Mouse (Mus musculus) neural tube, embryonic 10.5 days (tissue): ENCODE measurements at regions not wholly inside any gene's neighbourhood (a gene's known extent, or its start where the extent isn't known, plus 50 kb on each side); places are given as distances from the start of the nearest gene placed in this dataset.

Experiments used
- DNase-seq: peaks from one replicate; pipeline ENCODE4 v3.0.0-alpha.2; 2017; ENCODE audit warnings: low spot score; ENCODE audit errors: extremely low spot score

DNA sequence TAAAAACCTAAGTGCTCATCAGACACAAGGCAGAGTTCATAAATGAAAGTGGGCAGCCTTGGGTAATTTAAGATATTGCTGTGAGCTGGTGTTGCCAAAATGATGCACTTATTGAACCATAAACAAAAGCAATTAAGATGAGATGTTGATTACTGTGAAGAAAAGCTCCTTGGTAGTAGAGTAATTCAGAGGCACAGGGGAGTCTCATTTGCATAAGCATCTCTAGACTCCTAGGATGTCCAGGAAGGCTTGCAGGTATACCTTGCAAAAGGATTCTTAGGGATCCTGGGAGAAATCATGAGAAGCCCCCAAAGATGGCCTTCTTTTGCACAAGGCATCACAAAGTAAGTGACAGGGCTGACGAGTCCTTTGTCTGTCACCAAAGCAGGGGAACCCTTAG lies 640.5 kb upstream of the Cdh11 start:
- no peak for DNase-seq

DNA sequence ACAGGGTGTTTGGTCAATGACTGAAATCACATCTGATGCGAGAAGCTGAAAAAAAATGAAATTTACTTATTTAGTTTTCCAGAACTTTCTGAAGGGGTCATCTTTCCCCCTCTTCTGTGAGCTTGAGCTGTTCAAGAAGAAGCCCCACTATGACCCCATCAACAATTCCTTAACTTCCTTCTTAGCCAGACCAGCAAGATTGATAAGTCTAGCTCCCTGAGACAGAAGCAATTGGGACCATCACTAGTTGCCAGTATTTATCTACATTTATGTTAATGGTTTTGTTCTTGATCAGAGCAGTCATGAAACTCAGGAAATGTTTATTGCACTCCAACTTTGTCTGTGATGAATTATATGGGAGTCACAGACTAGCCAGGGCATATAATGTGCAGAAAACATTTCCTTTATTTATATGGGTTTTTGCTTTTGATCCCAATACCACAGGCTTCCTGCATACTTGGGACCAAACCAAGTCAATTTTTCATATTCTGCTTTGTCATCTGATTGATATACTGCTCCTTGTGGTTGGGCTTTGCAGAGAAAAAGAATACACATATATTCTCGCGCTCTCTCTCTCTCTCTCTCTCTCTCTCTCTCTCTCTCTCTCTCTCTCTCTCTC lies 645.5 kb upstream of the Cdh11 start:
- DNase-seq, result no peak

DNA sequence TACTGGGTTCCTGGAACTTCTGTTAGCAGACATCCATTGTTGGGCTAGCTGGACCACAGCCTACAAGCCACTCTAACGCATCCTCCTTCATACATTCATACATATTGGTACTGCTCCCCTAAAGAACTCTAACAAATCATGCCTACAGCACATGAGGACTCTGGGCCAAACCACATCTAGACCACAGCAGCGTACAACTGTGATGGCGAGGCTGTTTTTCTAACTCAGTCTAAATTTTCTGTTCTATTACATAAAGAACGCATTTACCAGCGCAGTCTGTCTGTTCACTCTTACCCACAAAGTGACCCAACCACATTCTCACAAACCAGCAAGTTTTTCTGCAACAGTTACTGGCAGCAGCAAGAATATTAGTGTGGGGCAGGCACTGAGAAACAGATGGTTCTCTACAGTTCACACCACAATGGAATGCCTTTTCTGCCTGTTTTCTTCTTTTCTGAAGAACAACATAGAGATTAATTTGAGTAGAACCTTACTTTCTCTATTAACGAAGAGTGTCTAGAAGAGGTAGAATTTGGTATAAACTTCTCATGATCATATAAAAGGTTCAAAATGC lies 648.2 kb upstream of the Cdh11 start:
- DNase-seq, result no peak

DNA sequence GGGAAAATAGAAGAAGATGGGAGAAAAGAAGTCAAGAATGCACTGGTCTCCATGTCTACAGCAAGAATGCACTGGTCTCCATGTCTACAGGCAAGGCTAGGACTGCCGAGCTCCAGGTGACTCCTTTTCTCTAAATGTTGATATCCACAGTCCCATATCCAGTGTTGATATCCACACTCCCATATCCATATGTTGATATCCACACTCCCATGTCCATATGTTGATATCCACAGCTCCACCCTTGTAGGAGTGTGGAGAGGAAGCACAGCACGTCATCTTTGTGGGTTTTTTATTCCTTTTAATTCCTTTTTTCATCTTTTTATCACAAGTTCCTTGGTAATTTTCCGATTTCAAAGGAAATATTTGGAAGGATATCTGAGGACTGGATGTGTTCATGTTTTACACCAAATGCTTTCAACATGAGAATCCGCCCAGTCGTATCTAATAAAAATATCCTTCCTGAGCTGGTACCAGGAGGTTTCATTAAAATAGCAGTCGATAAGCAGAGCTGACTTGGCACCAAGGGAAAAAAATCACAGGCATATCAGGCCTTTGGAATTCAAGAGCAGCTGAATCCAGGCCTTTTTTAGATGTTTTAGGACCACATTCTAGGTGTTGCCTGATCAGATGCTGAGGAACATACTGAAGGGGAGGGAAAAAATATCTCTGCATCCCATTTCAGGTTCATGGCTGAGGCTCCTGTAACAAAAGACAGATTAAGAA lies 653.7 kb upstream of the Cdh11 start:
- DNase-seq, result no peak

DNA sequence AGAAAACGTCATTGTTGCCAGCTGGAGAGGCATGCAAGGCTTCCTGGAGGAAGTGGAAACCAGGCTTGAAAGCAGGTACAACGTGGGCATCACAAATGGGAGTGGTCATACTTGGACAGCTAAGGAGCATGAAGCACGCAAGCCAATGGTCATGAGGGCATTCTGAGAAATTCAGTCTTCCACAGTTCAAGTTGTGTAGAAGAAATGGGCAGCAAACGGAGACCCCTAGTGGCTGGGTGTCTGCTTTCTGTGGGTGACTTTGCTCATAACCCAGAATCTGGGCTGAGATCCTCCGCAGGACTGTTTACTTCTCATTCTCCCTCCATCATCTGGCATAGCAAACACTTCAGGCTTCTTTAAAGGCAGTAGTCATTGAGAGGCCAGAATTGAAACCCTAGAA lies 655.7 kb upstream of the Cdh11 start:
- DNase-seq, result no peak

DNA sequence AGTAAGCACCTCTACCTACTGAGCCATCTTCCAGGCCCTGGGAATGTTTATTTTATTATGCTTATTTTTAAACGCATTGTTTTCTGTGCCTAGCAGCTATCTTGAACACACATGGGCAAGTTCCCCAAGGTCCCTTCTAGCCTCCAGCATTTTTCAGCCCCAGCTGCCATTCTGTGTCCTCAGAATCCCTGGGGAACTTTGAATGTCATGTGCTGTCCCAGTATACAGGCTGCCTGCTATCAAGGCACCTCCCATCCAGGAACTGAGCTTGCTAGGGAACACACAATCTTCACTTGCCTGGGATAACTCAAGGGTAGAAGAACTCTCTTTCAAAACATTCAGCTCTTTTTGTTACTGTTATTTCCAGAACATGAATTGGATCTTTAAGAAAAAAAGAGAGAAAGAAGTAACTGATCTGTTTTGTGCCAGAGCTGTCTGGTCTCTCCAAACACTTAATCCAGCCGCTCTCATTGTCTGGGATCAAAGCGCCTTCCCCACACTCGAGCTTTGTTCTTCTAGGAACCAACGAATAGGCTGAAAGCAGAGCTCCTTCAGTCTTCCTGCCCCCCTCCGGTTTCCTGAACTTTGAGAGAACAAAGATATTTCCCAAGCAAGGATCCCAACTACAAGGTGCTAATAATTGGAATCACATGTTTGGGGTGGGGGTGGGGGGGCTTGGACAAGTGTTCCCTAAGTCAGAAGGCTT lies 657.1 kb upstream of the Cdh11 start:
- no peak for DNase-seq

DNA sequence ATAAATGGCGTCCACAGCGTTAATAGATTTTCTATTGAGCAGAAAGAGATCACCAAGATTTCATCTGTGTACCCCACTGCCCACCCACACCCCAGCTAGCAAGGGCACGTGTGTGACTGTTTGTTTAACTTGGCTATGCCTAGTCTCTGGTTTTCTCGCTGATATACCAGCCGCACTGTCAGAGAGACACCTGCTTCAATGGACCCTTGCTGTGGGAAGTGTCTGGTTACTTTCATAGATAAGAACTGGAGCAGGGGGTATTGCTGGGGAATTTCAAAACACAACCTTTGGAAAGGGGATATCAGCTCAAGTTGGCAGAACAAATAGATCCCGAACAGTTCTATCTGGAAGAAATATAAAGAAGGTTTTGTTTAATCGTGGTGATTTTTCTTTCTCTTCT lies 656.8 kb upstream of the Cdh5 start:
- DNase-seq, result no peak

DNA sequence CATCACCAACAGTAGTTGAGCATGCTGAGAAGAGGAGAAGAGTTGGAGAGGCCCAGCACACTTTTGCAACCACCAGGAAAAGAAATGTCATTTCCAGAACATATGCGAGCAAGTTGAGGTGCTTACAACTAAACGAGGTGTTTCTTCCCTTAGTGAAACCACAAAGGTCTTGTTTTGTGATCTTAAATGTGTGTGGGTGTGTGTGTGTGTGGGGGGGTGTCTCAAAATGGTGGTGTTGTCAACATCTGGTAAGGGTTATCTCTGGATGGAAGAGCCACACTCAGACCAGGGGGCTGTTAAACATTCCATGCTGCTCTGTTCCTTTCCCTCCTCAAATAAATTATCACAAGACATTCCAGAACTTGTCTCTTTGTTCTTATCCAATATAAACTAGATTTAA lies 656.0 kb upstream of the Cdh5 start:
- DNase-seq, result no peak

DNA sequence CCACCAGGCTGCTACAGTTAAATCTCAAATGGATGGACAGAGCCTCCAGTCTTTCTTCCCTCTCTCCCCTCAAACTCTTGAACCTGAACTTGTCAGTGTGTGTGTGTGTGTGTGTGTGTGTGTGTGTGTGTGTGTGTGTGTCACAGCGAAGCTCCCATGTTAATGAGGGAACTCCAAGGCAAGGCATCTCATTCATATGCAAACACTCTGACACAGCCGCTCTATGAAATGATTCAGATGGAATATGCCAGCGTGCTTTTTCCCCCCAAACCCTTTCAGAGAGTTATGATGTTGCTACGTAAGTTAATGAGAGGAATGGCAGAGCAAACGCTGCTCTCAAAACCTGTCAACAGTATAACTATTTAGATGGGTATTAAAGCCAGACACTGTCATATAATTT lies 653.5 kb upstream of the Cdh5 start:
- DNase-seq, result no peak

DNA sequence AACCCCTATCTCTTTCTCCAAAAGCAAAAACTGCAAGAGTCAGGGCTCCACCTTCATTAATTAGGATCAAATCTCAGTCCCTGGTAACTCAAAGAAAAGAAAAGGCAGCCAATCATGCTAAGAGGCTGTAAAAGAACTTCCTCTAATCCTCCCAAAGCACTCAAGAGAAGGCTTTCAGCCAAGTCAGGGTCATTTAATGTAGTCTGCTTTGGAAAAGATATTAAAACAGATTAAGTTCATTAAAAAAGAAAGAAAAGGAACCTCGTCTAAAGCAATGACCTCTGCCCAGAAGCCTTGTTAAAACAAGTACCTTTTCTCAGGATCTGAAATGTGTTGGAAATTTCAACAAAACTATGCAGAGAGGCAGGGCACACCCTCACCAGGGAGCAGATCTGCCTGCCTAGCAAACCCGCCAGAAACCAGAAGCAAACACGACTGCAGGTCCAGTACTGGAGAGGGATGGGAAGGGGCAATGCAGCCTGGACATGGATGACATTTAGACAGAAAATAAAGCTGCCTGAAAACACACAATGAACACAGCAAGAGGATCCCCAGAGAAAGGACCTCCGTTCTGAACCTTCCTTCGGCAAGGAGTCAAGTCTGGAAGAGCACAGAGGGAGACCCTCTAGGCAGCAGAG lies 649.9 kb upstream of the Cdh5 start:
- DNase-seq, result no peak

DNA sequence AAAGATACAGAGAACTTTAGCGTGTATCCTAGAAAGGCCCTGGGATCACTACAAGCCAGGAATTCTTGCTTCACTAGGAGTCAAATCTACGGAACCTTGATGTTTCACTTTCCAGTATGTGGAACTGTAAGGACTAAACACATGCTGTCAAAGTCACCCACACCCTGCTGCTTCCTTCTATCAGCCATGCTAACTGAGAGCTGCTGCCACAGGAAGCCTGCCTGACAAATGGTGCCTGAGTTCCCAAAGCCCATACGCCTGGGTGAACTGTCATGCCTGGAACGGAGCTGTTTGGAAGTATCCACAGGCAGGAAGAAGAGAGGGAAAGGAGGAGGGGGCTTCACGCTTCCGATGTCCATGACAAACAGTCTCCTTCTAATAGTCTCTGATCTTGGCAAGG lies 644.2 kb upstream of the Cdh5 start:
- DNase-seq, result no peak

DNA sequence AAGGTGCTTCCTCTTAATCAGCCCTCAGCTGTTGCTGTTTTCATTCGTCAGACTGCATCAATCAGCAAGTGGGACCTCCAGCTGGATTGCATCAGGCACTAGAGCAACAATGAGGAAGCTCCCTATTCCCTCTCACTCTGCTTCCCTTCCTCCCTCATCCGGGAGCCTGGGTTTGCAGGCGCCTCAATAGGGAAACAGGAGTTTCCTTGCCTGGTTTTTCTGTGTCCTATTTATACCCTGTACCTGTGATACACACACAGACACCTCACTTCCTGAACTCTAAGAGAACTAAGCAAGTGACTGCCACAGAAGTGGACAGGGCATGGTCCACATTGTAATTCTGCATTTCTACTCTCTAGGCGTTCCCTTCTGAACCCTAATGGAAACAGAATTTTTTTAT lies 637.9 kb upstream of the Cdh5 start:
- DNase-seq, result no peak

DNA sequence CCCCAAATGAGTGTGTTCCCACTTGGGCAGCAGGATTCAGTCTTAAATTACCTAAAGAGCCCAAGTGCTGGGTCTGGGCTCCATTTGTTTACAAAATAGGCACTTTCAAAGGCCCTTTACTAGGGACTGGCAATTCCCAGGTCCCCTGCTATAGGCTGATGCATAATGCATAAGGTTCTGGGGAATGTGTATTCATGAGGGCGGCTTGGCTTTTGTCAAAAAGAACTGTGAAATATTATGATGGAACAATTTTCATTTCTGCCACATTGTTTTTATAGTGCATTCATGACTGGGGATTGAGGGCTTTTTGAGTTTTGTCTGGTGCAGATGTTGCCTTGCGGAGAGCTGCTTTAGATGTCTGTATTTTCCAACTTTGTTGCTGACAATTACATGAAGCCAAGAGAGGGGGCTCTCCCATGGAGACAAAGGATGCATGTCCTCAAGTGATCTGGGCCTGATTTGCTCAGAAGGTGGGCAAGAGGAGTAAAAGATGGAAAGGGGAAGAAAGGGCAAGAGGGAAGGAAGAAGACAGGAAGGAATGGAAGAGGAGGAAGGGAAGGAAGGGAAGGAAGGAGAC lies 636.6 kb upstream of the Cdh5 start:
- no peak for DNase-seq

DNA sequence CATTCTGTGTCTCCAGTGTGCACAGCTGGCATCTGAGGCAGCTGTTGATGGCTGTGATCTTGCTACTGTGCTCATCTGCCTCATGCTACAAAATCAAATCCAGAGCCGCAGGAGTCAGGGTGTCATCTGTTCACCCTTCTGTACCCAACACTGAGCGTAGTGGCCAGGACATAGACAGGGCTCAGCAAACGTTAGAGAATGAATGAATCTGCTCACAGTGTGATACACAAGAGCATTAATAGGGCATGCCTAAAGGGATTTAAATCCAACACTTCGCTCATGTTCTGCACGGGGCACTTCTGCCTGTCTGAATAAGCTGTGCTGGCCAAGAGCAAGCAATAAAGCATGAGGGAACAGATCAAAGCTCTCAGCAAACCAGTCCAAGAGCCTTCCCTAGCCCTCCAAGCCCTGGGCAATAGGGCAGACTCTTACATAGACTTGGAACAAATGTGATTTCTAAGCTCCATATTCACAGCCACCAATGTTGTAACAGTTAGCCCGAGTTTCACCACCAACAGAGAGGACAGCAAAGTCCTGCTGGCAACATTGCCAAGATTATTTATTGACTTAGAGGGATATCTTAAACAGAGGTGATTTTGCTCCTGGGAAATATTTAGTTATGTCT lies 633.8 kb upstream of the Cdh5 start:
- DNase-seq, result no peak

DNA sequence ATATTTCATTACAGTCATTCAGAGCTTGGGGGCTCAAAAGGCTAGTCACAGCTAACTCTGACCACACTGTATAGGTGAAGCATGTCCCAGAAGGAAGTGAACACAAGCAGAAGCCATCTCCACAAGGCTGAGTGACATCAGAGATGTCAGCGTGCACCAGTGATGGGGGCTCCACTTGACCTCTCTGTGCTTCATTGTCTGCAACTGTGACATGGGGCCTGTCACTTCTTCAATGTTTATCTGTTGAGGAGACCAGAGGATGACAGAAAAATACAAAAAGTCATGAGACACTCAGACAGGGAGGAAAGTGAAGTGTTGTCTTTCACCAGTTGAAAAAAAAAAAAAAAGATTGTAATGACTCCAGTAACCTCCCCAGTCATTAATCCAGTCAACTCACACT lies 632.4 kb upstream of the Cdh5 start:
- no peak for DNase-seq

DNA sequence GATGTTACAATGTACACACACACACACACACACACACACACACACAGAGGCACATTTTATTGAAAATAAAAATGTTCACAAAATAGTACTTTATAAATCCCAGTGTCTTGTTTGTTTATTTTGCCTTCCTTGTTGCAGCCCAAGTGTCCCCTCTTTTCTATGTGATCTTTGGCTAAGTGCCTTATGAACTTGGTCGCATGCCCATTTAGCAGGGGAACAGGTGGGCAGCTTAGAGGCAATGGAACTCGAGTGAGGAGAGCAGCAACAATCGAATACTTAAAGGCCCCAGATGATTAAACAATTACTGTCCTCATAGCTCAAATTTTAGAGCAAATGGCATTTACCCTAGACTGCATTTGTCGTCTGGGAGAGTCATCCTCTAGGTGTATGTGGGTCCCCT lies 631.1 kb upstream of the Cdh5 start:
- no peak for DNase-seq

DNA sequence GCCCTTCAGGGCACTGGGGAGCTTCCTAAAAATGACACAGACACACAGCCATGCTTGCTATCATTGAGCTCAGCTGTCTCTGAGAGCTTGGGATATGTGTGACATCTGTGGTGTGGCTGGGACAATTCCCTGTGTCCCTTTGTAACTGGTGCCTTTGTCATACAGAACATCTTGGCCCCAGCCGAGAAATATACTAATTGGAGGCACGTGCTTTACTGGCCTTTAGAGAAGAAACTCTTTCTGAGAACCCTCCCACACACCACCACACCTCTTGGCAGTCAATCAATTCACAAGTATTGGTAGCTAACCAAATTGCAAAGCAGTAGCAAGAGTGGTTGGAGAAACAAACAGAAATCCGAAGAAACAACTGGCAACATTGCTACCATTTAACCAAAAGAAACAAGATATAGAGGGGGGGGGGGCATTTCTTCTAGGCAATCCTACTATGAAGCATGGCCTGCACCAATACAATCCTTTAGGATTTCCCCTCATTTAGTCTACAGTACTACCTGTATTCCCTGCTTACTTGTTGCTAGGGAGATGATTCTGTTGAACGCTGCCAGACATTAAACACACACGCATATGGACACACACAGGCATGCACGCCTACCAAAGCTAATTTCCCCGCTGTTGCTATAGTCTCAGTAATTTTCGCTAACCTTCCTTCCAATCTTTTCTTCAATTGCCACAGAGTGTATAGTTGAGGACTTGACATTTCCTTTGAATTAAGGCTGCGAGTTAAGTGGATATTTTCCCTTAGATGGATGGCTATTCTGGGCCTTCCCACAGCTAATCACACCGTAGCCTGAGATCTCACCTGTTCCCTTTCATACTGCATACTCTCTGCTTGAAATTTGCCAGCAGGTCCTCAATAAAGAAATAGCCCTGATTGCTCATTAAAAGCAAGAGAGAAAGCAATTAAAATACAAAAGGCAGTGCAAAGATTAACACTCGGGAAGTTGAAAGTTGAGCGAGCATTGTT lies 625.3 kb upstream of the Cdh5 start:
- no peak for DNase-seq

DNA sequence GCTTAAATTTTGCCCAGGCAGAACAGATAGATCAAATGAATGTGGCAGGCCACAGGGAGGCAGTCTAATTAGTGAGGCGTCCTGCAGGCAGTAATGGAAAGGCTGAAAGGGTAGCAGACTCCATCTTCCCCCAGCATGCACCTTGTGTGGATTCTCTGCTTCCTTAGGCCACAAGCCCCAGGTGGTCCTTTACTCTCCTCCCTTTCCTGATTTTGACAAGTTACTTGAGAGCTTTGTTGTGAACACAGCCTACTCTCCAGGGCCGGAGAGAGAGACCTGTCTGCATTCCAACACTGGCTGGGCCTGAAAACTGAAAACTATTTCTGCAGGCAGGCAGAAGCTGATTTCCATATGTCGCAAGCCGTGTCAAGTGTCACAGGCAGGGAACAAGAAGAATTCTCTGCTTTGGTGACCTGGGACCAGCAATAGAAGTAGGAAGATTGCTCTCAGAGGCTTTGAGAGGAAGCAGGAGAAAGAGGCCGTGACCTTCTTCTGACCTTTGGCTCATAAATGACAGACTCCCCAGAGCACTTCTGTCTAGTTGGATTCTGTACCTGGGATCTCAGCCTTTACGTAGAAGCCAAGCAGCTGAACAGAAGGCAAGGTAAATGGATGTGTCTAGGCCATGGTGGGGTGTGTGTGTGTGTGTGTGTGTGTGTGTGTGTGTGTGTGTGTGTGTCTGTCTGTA lies 619.2 kb upstream of the Cdh5 start:
- DNase-seq, result peak; percentile 55

DNA sequence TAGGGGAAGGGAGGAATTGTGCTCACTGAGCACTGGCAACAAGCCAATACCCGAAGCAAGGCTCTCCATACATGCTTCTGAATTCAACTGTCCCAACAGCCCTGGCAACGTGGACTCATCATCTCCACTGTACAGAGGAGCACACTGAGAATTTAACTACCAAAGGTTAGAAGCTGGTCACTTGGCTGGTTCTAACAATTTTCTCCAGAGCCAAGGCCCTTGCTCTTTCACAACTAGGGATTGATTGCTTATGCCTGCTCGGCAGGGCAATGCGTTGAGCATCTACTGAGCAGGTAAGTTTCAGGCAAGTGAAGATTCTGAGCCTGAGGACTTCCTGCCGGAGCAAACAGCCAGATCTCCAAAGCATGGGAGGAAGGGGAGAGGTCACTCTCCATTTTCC lies 616.0 kb upstream of the Cdh5 start:
- DNase-seq, result no peak
